Mouse (Mus musculus): ENCODE results near the gene Gm266. TPM values are rescaled to one million over a fixed set of nuclear protein-coding genes. Genes with fewer than 3 reads are reported as not detected.

Gm266 gene
- total and polyA plus RNA-seq, 3 experiments, result not detected

DNA sequence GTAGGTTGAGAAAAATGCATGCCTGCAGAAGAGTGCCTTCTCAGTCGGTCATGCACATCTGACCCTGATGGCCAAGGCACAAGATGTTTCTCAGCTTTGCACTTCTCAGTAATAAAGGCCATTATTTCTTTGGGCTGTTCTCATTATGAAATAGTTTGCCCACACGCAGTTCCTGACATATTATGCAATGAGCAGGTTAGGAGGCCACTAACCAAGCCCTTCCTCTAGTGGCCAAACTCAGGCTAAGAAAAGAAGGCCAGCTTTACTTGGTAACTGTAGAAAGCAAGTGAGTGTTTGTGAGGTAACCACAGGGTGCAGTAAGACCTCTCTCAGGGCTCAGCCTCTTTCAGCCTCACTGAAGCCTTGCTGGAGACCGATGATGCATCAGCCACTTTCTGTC lies 39.3 kb upstream of the Gm266 start:
- H3K4me2 ChIP-seq (ENCODE audit: insufficient read depth, low read depth, poor library complexity, severe bottlenecking), result no peak overlapping the region
- no peak for TF ChIP-seq CHD1 (IDR thresholded peaks at IDR 0.05; ENCODE audit: low read depth, low read length)
- no peak for TF ChIP-seq TCF12 (IDR thresholded peaks at IDR 0.05; ENCODE audit: low read depth, low read length)
- no peak for TF ChIP-seq IRF4 (IDR thresholded peaks at IDR 0.05; ENCODE audit: low read depth, low read length)
- no peak for TF ChIP-seq RAD21 (IDR thresholded peaks at IDR 0.05; ENCODE audit: low read depth, low read length)
- no peak for TF ChIP-seq USF2 (conservative IDR thresholded peaks at IDR 0.05; ENCODE audit: low read depth, low read length)
- no peak for TF ChIP-seq ZNF384 (IDR thresholded peaks at IDR 0.05; ENCODE audit: low read depth, low read length)
- H3K9ac ChIP-seq (ENCODE audit: insufficient read depth, low read depth), result no peak overlapping the region
- dilution Hi-C loops (cut with MboI; ENCODE audit: extremely low pct_ligation_motif_present, extremely low pct_unique_long_range_greater_than_20kb, low sequenced_read_pairs) (no loop called here), in situ Hi-C loops (cut with MboI; ENCODE audit: low pct_ligation_motif_present, low pct_unique_long_range_greater_than_20kb, low sequenced_read_pairs) (no loop called here)
- no peaks in the 10 kb centered on the region for H3K4me1 ChIP-seq (ENCODE audit: control insufficient read depth in 1 of 2, insufficient read depth in 2 of 2)
- no peak overlapping the region for H3K4me3 ChIP-seq (replicated peaks in 1 of 3; ENCODE audit: low read depth in 2 of 3, low read length in 2 of 3, poor library complexity in 1 of 3)
- no peaks in the 10 kb centered on the region for H3K79me2 ChIP-seq (replicated peaks; ENCODE audit: control insufficient read depth, extremely low read depth, insufficient read depth, poor library complexity, severe bottlenecking)
- no peaks in the 10 kb centered on the region for H3K27me3 ChIP-seq (replicated peaks)
- peaks cover 0 to 3% of the 10 kb centered on the region in 2 experiments for H3K36me3 ChIP-seq (replicated peaks in 1 of 2; ENCODE audit: control insufficient read depth in 1 of 2, insufficient read depth in 1 of 2, low read length in 1 of 2)
- H3K27ac ChIP-seq (ENCODE audit: insufficient read depth, low read depth), result no peak overlapping the region
- DNase-seq (ENCODE audit: extremely low read depth), result no peak
- peaks cover 7% of the 10 kb centered on the region for H3K9me3 ChIP-seq (replicated peaks; ENCODE audit: low read length)

DNA sequence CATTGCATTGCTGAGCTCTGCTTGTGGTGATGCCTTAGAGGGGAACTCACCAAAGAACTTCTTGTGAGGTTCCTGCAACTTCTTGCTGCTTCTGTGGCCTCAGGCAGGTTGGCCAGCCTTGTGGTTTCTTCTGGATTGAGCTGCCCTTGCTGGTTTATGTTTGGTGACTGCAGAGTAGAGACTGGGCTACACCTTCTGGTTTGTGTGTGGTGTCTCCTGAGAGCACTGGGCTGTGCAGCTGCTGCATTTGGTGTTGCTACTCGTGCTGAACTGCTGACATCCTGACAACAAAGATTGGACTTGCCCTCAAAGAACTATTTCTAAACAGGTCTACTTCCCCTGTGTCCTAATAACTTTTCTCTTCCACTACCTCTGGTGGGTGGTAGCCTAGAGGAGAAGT lies 38.8 kb upstream of the Gm266 start:
- TF ChIP-seq ETS1 (conservative IDR thresholded peaks at IDR 0.05; ENCODE audit: low read depth, low read length) (no peak), CTCF (conservative IDR thresholded peaks at IDR 0.05 in 1 of 2, IDR thresholded peaks at IDR 0.05 in 1 of 2; ENCODE audit: low read depth in 2 of 2, low read length in 2 of 2) (no peak), HCFC1 (IDR thresholded peaks at IDR 0.05; ENCODE audit: low read depth, low read length) (no peak), POLR2AphosphoS2 (IDR thresholded peaks at IDR 0.05; ENCODE audit: low read depth, low read length) (no peak), PAX5 (IDR thresholded peaks at IDR 0.05; ENCODE audit: low read length) (no peak), BHLHE40 (IDR thresholded peaks at IDR 0.05; ENCODE audit: low read depth, low read length) (no peak), ZMIZ1 (IDR thresholded peaks at IDR 0.05; ENCODE audit: low read depth, low read length) (no peak), MAZ (IDR thresholded peaks at IDR 0.05; ENCODE audit: low read depth, low read length) (no peak), NELFE (IDR thresholded peaks at IDR 0.05; ENCODE audit: low read depth, low read length) (no peak)

DNA sequence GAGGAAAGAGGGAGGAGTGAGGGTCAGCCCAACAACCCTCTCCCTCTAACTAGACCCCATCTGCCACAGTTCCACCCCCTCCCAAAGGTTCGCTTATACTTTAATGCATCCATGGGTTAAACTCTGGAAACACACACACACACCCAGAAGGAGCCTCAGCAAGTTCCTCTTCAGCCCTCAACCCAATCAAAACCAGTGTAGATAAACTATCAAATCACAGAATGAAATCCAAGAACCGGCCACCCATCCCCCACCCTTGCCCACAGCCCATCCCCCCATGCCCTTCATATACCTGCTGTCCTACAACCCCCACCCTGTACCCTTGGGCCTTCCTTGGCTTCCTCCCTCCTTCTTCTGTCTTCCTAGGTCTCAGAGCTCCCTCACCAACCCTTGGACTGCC lies 35.4 kb upstream of the Gm266 start:
- Histone ChIP-seq H3K4me1 (ENCODE audit: control insufficient read depth in 1 of 2, insufficient read depth in 2 of 2) (peaks cover 0 to 15% of the 10 kb centered on the region in 2 experiments; a peak in 2 of 4 replicates), H3K9ac (ENCODE audit: insufficient read depth, low read depth) (no peak overlapping the region), H3K36me3 (replicated peaks in 1 of 2; ENCODE audit: control insufficient read depth in 1 of 2, insufficient read depth in 1 of 2, low read length in 1 of 2) (no peaks in the 10 kb centered on the region), H3K4me2 (ENCODE audit: insufficient read depth, low read depth, poor library complexity, severe bottlenecking) (no peak overlapping the region), H3K79me2 (replicated peaks; ENCODE audit: control insufficient read depth, extremely low read depth, insufficient read depth, poor library complexity, severe bottlenecking) (no peaks in the 10 kb centered on the region), H3K27ac (ENCODE audit: insufficient read depth, low read depth) (no peak overlapping the region), H3K27me3 (replicated peaks) (no peaks in the 10 kb centered on the region), H3K9me3 (replicated peaks; ENCODE audit: low read length) (peaks cover 11% of the 10 kb centered on the region), H3K4me3 (replicated peaks in 1 of 3; ENCODE audit: low read depth in 2 of 3, low read length in 2 of 3, poor library complexity in 1 of 3) (no peak overlapping the region)
- DNase-seq (ENCODE audit: extremely low read depth), result no peak
- dilution Hi-C loops (cut with MboI; ENCODE audit: extremely low pct_ligation_motif_present, extremely low pct_unique_long_range_greater_than_20kb, low sequenced_read_pairs) (no loop called here), in situ Hi-C loops (cut with MboI; ENCODE audit: low pct_ligation_motif_present, low pct_unique_long_range_greater_than_20kb, low sequenced_read_pairs) (no loop called here)
- no peak for TF ChIP-seq NRF1 (IDR thresholded peaks at IDR 0.05; ENCODE audit: low read depth, low read length)
- no peak for TF ChIP-seq CTCF (conservative IDR thresholded peaks at IDR 0.05 in 1 of 2, IDR thresholded peaks at IDR 0.05 in 1 of 2; ENCODE audit: low read depth in 2 of 2, low read length in 2 of 2)
- TF ChIP-seq MEF2A (IDR thresholded peaks at IDR 0.05; ENCODE audit: borderline replicate concordance, low read depth, low read length), result no peak
- no peak for TF ChIP-seq HCFC1 (IDR thresholded peaks at IDR 0.05; ENCODE audit: low read depth, low read length)
- no peak for TF ChIP-seq TCF12 (IDR thresholded peaks at IDR 0.05; ENCODE audit: low read depth, low read length)
- TF ChIP-seq JUND (conservative IDR thresholded peaks at IDR 0.05; ENCODE audit: low read depth, low read length), result no peak
- no peak for TF ChIP-seq BHLHE40 (IDR thresholded peaks at IDR 0.05; ENCODE audit: low read depth, low read length)
- TF ChIP-seq MAX (IDR thresholded peaks at IDR 0.05; ENCODE audit: low read length), result no peak
- no peak for TF ChIP-seq RCOR1 (conservative IDR thresholded peaks at IDR 0.05; ENCODE audit: low read depth, low read length)
- TF ChIP-seq UBTF (IDR thresholded peaks at IDR 0.05; ENCODE audit: low read depth, low read length), result no peak
- TF ChIP-seq NELFE (IDR thresholded peaks at IDR 0.05; ENCODE audit: low read depth, low read length), result no peak
- no peak for TF ChIP-seq ZMIZ1 (IDR thresholded peaks at IDR 0.05; ENCODE audit: low read depth, low read length)
- no peak for TF ChIP-seq CHD1 (IDR thresholded peaks at IDR 0.05; ENCODE audit: low read depth, low read length)
- no peak for TF ChIP-seq PAX5 (IDR thresholded peaks at IDR 0.05; ENCODE audit: low read length)

More for the DNA sequence above, 38.8 kb upstream of the Gm266 start:
- H3K27ac ChIP-seq (ENCODE audit: insufficient read depth, low read depth), result no peak overlapping the region
- DNase-seq (ENCODE audit: extremely low read depth), result no peak
- H3K9me3 ChIP-seq (replicated peaks; ENCODE audit: low read length), result peaks cover 7% of the 10 kb centered on the region
- H3K36me3 ChIP-seq (replicated peaks in 1 of 2; ENCODE audit: control insufficient read depth in 1 of 2, insufficient read depth in 1 of 2, low read length in 1 of 2), result peaks cover 0 to 3% of the 10 kb centered on the region in 2 experiments
- dilution Hi-C loops (cut with MboI; ENCODE audit: extremely low pct_ligation_motif_present, extremely low pct_unique_long_range_greater_than_20kb, low sequenced_read_pairs) (no loop called here), in situ Hi-C loops (cut with MboI; ENCODE audit: low pct_ligation_motif_present, low pct_unique_long_range_greater_than_20kb, low sequenced_read_pairs) (no loop called here)
- H3K9ac ChIP-seq (ENCODE audit: insufficient read depth, low read depth), result no peak overlapping the region
- H3K4me1 ChIP-seq (ENCODE audit: control insufficient read depth in 1 of 2, insufficient read depth in 2 of 2), result no peaks in the 10 kb centered on the region
- H3K79me2 ChIP-seq (replicated peaks; ENCODE audit: control insufficient read depth, extremely low read depth, insufficient read depth, poor library complexity, severe bottlenecking), result no peaks in the 10 kb centered on the region
- no peak overlapping the region for H3K4me2 ChIP-seq (ENCODE audit: insufficient read depth, low read depth, poor library complexity, severe bottlenecking)
- H3K4me3 ChIP-seq (replicated peaks in 1 of 3; ENCODE audit: low read depth in 2 of 3, low read length in 2 of 3, poor library complexity in 1 of 3), result no peak overlapping the region
- H3K27me3 ChIP-seq (replicated peaks), result no peaks in the 10 kb centered on the region
